Mouse (Mus musculus) heart, adult 2 months (tissue): ENCODE results near the gene B3galt2. TPM values are rescaled to one million over a fixed set of nuclear protein-coding genes. Genes with fewer than 3 reads are reported as not detected.
"Not testable (repeated sequence)": the region's sequence is repeated elsewhere in the genome, so short reads cannot be mapped to it uniquely, and the experiment has no call there.

Source experiments
- DNase-seq, 2 experiments: peaks; one replicate each; pipeline ENCODE4 v3.0.0; 2021
- H3K27ac ChIP-seq: fragments of 200-600 bp; 2 replicates; pipeline ENCODE4 v1.8.1; 2022
- H3K27me3 ChIP-seq: fragments of 200-500 bp; 2 replicates; pipeline ENCODE4 v1.6.1; 2012; ENCODE audit warnings: mild to moderate bottlenecking, low read length, inconsistent platforms, mixed read lengths; ENCODE audit not compliant: control insufficient read depth, insufficient read depth
- H3K36me3 ChIP-seq: fragments of 200-500 bp; 2 replicates; pipeline ENCODE4 v1.6.1; 2012; ENCODE audit warnings: low read length, inconsistent platforms; ENCODE audit not compliant: control insufficient read depth, insufficient read depth
- H3K4me1 ChIP-seq: fragments of 200-500 bp; 2 replicates; pipeline ENCODE4 v1.6.1; 2011; ENCODE audit warnings: low read length; ENCODE audit not compliant: control insufficient read depth, insufficient read depth
- H3K4me3 ChIP-seq: fragments of 200-600 bp; 2 replicates; pipeline ENCODE4 v1.8.1; 2022
- H3K79me2 ChIP-seq: fragments of 200-500 bp; replicated peaks from 2 replicates; pipeline ENCODE4 v1.6.1; 2012; ENCODE audit warnings: mild to moderate bottlenecking, inconsistent platforms, low read length, moderate library complexity, mixed read lengths; ENCODE audit not compliant: control insufficient read depth, insufficient read depth
- H3K9ac ChIP-seq: fragments of 200-500 bp; 2 replicates; pipeline ENCODE4 v1.6.1; 2012; ENCODE audit warnings: low read depth, mild to moderate bottlenecking, control low read depth, inconsistent platforms, low read length, mixed read lengths
- CTCF ChIP-seq: fragments of 200-600 bp; IDR thresholded peaks from 2 replicates; pipeline ENCODE4 v1.8.1; 2022; ENCODE audit warnings: antibody characterized with exemption, mild to moderate bottlenecking, moderate library complexity
- EP300 ChIP-seq: fragments of 200-500 bp; IDR thresholded peaks from 2 replicates; pipeline ENCODE4 v1.6.1; 2011; ENCODE audit warnings: low read depth, low read length, control low read depth; ENCODE audit not compliant: insufficient read depth
- POLR2A ChIP-seq: fragments of 200-500 bp; IDR thresholded peaks from 2 replicates; pipeline ENCODE4 v1.6.1; 2011; ENCODE audit warnings: mild to moderate bottlenecking, low read depth, low read length, control low read depth; ENCODE audit not compliant: insufficient read depth
- WGBS: fragments of 180-500 bp; shearing (Covaris S2); methylation state at CpG from one replicate; pipeline ENCODE4 v1.1.7; 2018; 5-methylcytosine and 5-hydroxymethylcytosine counted together
- intact Hi-C: fragments of 180-260 bp; cut with DNase I; formaldehyde crosslinking; loops from one replicate; pipeline ENCODE4 v1.15.1; 2025
- polyA plus RNA-seq: library from polyadenylated mRNA; depleted of rRNA; stranded (reverse); fragments of >200 nt; gene quantifications from 2 replicates; pipeline ENCODE4 v1.2.3, GENCODE M21; 2012
- total RNA-seq, 2 experiments: library from RNA; stranded (reverse); gene quantifications; 2 replicates each; pipeline ENCODE4 v1.2.3; 2021

Gene B3galt2
- total and polyA plus RNA-seq, 3 experiments, result 0.98 to 3.1 (median 1.8) TPM

- Histone ChIP-seq H3K4me3 (no peak overlapping the region), H3K27ac (no peak overlapping the region)
- WGBS, result 89% methylated on average over 4 of the region's 4 CpGs
These were observed 5.8 kb downstream of the B3galt2 start for GRCm38 (mm10) chr1:143646219-143646618.

GRCm38 (mm10) chr1:143650317-143650716 lies 9.9 kb downstream of the B3galt2 start:
- intact Hi-C loops, result no loop called here
- no peak overlapping the region for H3K27ac ChIP-seq
- no peak overlapping the region for H3K4me3 ChIP-seq
- 87% methylated on average over 2 of the region's 2 CpGs for WGBS
- no peaks in the 10 kb centered on the region; the same call in 1 of the 2 replicates for H3K4me1 ChIP-seq
- peaks cover 4% of the 10 kb centered on the region; the same call in 1 of the 2 replicates for H3K36me3 ChIP-seq
- no peak overlapping the region for H3K9ac ChIP-seq
- TF ChIP-seq EP300 (no peak), POLR2A (no peak), CTCF (no peak)
- DNase-seq, result no peak
- H3K79me2 ChIP-seq, result no peaks in the 10 kb centered on the region
- no peaks in the 10 kb centered on the region for H3K27me3 ChIP-seq

More at GRCm38 (mm10) chr1:143646219-143646618, 5.8 kb downstream of the B3galt2 start:
- no peak for TF ChIP-seq POLR2A
- TF ChIP-seq EP300, result no peak
- no peak for TF ChIP-seq CTCF
- Histone ChIP-seq H3K4me1 (no peaks in the 10 kb centered on the region), H3K9ac (no peak overlapping the region), H3K27me3 (no peaks in the 10 kb centered on the region), H3K36me3 (peaks cover 4% of the 10 kb centered on the region; the same call in 1 of the 2 replicates), H3K79me2 (no peaks in the 10 kb centered on the region)
- intact Hi-C loops, result no loop called here
- no peak for DNase-seq

- TF ChIP-seq POLR2A (no peak), CTCF (no peak), EP300 (no peak)
- intact Hi-C loops, result no loop called here
- WGBS, result 92% methylated on average over 3 of the region's 3 CpGs
These were observed 13.2 kb downstream of the B3galt2 start for GRCm38 (mm10) chr1:143653646-143654045.

GRCm38 (mm10) chr1:143663197-143663596 lies 22.7 kb downstream of the B3galt2 start:
- DNase-seq, result no peak
- TF ChIP-seq EP300 (no peak), CTCF (no peak), POLR2A (no peak)
- Histone ChIP-seq H3K4me3 (no peak overlapping the region), H3K4me1 (no peaks in the 10 kb centered on the region), H3K36me3 (peaks cover 2% of the 10 kb centered on the region; the same call in 1 of the 2 replicates), H3K79me2 (no peaks in the 10 kb centered on the region), H3K9ac (no peak overlapping the region), H3K27ac (no peak overlapping the region), H3K27me3 (no peaks in the 10 kb centered on the region)
- WGBS, result 95% methylated on average over 2 of the region's 2 CpGs
- intact Hi-C loops, result no loop called here

More at GRCm38 (mm10) chr1:143653646-143654045, 13.2 kb downstream of the B3galt2 start:
- Histone ChIP-seq H3K9ac (no peak overlapping the region), H3K4me1 (no peaks in the 10 kb centered on the region; the same call in 1 of the 2 replicates), H3K4me3 (no peak overlapping the region), H3K27me3 (no peaks in the 10 kb centered on the region), H3K79me2 (no peaks in the 10 kb centered on the region), H3K27ac (no peak overlapping the region), H3K36me3 (no peaks in the 10 kb centered on the region)
- DNase-seq, result no peak

GRCm38 (mm10) chr1:143664786-143665185 lies 24.3 kb downstream of the B3galt2 start:
- intact Hi-C loops, H3K9ac ChIP-seq, H3K4me3 ChIP-seq, H3K4me1 ChIP-seq, DNase-seq, H3K79me2 ChIP-seq, H3K36me3 ChIP-seq, H3K27ac ChIP-seq, H3K27me3 ChIP-seq: not testable (repeated sequence)
- WGBS, result 95% methylated on average over 4 of the region's 4 CpGs

- DNase-seq, result no peak
- Histone ChIP-seq H3K9ac (no peak overlapping the region), H3K4me1 (no peaks in the 10 kb centered on the region), H3K27me3 (no peaks in the 10 kb centered on the region), H3K36me3 (peaks cover under 1% of the 10 kb centered on the region; the same call in 1 of the 2 replicates), H3K27ac (no peak overlapping the region), H3K79me2 (no peaks in the 10 kb centered on the region; the same call in 1 of the 2 replicates), H3K4me3 (no peak overlapping the region)
- TF ChIP-seq POLR2A, result no peak
- peak; percentile 59 for TF ChIP-seq CTCF
- WGBS, result 81% methylated on average over 4 of the region's 4 CpGs
- intact Hi-C loops, result loop anchor here (10.0 kb wide), 1 partner anchor 371 kb away; no protein-coding TSS in a partner anchor
These were observed 35.4 kb downstream of the B3galt2 start for GRCm38 (mm10) chr1:143675734-143676361.
